Mouse (Mus musculus) left cerebral cortex, postnatal 36 days (tissue): ENCODE results near the gene Hspa1a. TPM values are rescaled to one million over a fixed set of nuclear protein-coding genes. Genes with fewer than 3 reads are reported as not detected.

ENCODE experiments used
- DNase-seq, 2 experiments: peaks; one replicate each; pipeline ENCODE4 v3.0.0; 2021 to 2022; ENCODE audit warnings: low spot score in 2 of 2, mixed read lengths in 1 of 2
- intact Hi-C: fragments of 180-260 bp; cut with DNase I; formaldehyde crosslinking; loops from one replicate; pipeline ENCODE4 v1.15.1; 2025
- total RNA-seq, 2 experiments: library from RNA; stranded (reverse); gene quantifications; 2 replicates each; pipeline ENCODE4 v1.2.3; 2021

Gene Hspa1a
- total RNA-seq, 2 experiments from 2014 or later = 11.9 to 13.7 TPM

- intact Hi-C loops = no loop called here
- DNase-seq = no peak
These were observed 43.1 kb downstream of the Hspa1a start for GRCm38 (mm10) chr17:34928841-34929240.

- DNase-seq = peak; percentile 32 to 39
- intact Hi-C loops = no loop called here
These were observed 44.5 kb downstream of the Hspa1a start for GRCm38 (mm10) chr17:34927306-34928019.

- no peak for DNase-seq
- intact Hi-C loops = no loop called here
These were observed 47.7 kb downstream of the Hspa1a start for GRCm38 (mm10) chr17:34924258-34924657.

- intact Hi-C loops = no loop called here
- no peak for DNase-seq
These were observed 49.0 kb downstream of the Hspa1a start for GRCm38 (mm10) chr17:34922939-34923338.

Other genes with a start within 250 kb of the Hspa1a start
- gene C4b, start 228.3 kb downstream of the Hspa1a start, total RNA-seq = 10 to 100 TPM in 1 of 2 experiments, 1 to 10 TPM in 1; 8.3 to 11.4 TPM
- not detected for gene Cyp21a1, start 167.6 kb downstream of the Hspa1a start, total RNA-seq
- 10 to 100 TPM; 50.2 to 58.6 TPM for gene Stk19, start 135.2 kb downstream of the Hspa1a start, total RNA-seq
- 10 to 100 TPM; 39.4 to 45.4 TPM for gene Dxo, start 135.1 kb downstream of the Hspa1a start, total RNA-seq
- gene Skiv2l, start 121.9 kb downstream of the Hspa1a start, total RNA-seq = 10 to 100 TPM; 58.5 to 72.2 TPM
- 10 to 100 TPM; 35.5 to 36.6 TPM for gene Nelfe, start 121.8 kb downstream of the Hspa1a start, total RNA-seq
- gene Cfb, start 109.6 kb downstream of the Hspa1a start, total RNA-seq = under 1 TPM in 1 of 2 experiments, not detected in 1; 0.63 TPM
- 1 to 10 TPM; 6.5 to 8.6 TPM for gene Zbtb12, start 92.7 kb downstream of the Hspa1a start, total RNA-seq
- gene Gm20547, start 90.1 kb downstream of the Hspa1a start, total RNA-seq = not detected
- gene C2, start 73.9 kb downstream of the Hspa1a start, total RNA-seq = 1 to 10 TPM; 2.4 to 2.5 TPM
- gene Ehmt2, start 73.7 kb downstream of the Hspa1a start, total RNA-seq = 100 to 1,000 TPM; 162 to 194 TPM
- under 1 TPM; 0.23 to 0.69 TPM for gene Slc44a4, start 57.7 kb downstream of the Hspa1a start, total RNA-seq
- gene Neu1, start 40.9 kb downstream of the Hspa1a start, total RNA-seq = 10 to 100 TPM; 43.8 to 47.2 TPM
- 10 to 100 TPM; 12.9 to 23.4 TPM for gene Hspa1b, start 12.9 kb downstream of the Hspa1a start, total RNA-seq
- gene Gm20481, start 2.2 kb downstream of the Hspa1a start, total RNA-seq = not detected
- under 1 TPM in 1 of 2 experiments, not detected in 1; 0.32 TPM for gene Hspa1l, start 547 bp upstream of the Hspa1a start, total RNA-seq
- 10 to 100 TPM; 19.4 to 19.8 TPM for gene Lsm2, start 9.7 kb upstream of the Hspa1a start, total RNA-seq
- gene Vars, start 28.8 kb upstream of the Hspa1a start, total RNA-seq = 10 to 100 TPM; 38.2 to 47.2 TPM
- gene Vwa7, start 44.4 kb upstream of the Hspa1a start, total RNA-seq = under 1 TPM; 0.48 to 0.57 TPM
- under 1 TPM in 1 of 2 experiments, not detected in 1; 0.79 TPM for gene Sapcd1, start 55.9 kb upstream of the Hspa1a start, total RNA-seq
- under 1 TPM in 1 of 2 experiments, not detected in 1; 0.66 TPM for gene Msh5, start 74.6 kb upstream of the Hspa1a start, total RNA-seq
- gene Clic1, start 77.8 kb upstream of the Hspa1a start, total RNA-seq = 1 to 10 TPM; 8.4 to 8.5 TPM
- 10 to 100 TPM; 13.9 to 14.0 TPM for gene Ddah2, start 86.9 kb upstream of the Hspa1a start, total RNA-seq
- not detected for gene Ly6g6c, start 93.2 kb upstream of the Hspa1a start, total RNA-seq
- not detected for gene Mpig6b, start 94.0 kb upstream of the Hspa1a start, total RNA-seq
- gene Ly6g6e, start 104.7 kb upstream of the Hspa1a start, total RNA-seq = 1 to 10 TPM; 3.8 to 3.9 TPM
- gene Ly6g6d, start 105.9 kb upstream of the Hspa1a start, total RNA-seq = 1 to 10 TPM in 1 of 2 experiments, under 1 TPM in 1; 0.63 to 1.5 TPM
- gene Ly6g6f, start 113.5 kb upstream of the Hspa1a start, total RNA-seq = not detected
- gene Abhd16a, start 117.1 kb upstream of the Hspa1a start, total RNA-seq = 100 to 1,000 TPM; 115 to 117 TPM
- gene Ly6g5c, start 136.1 kb upstream of the Hspa1a start, total RNA-seq = not detected
- gene Ly6g5b, start 143.3 kb upstream of the Hspa1a start, total RNA-seq = under 1 TPM in 1 of 2 experiments, not detected in 1; 0.45 TPM
- gene Gpank1, start 149.3 kb upstream of the Hspa1a start, total RNA-seq = 10 to 100 TPM; 15.5 to 19.0 TPM
- 100 to 1,000 TPM; 174 to 177 TPM for gene Csnk2b, start 149.9 kb upstream of the Hspa1a start, total RNA-seq
- gene D17H6S53E, start 154.2 kb upstream of the Hspa1a start, total RNA-seq = 10 to 100 TPM; 26.7 to 31.0 TPM
- not detected for gene Apom, start 159.9 kb upstream of the Hspa1a start, total RNA-seq
- gene Bag6, start 163.0 kb upstream of the Hspa1a start, total RNA-seq = 100 to 1,000 TPM; 302 to 324 TPM
- 100 to 1,000 TPM; 261 to 307 TPM for gene Prrc2a, start 192.7 kb upstream of the Hspa1a start, total RNA-seq
- 10 to 100 TPM in 1 of 2 experiments, 1 to 10 TPM in 1; 9.1 to 13.0 TPM for gene Aif1, start 203.9 kb upstream of the Hspa1a start, total RNA-seq
- gene Lst1, start 216.3 kb upstream of the Hspa1a start, total RNA-seq = 1 to 10 TPM; 8.6 to 9.9 TPM
- 1 to 10 TPM; 1.1 to 1.3 TPM for gene Ltb, start 222.3 kb upstream of the Hspa1a start, total RNA-seq
- under 1 TPM in 1 of 2 experiments, not detected in 1; 0.25 TPM for gene Tnf, start 229.9 kb upstream of the Hspa1a start, total RNA-seq
- gene Lta, start 233.2 kb upstream of the Hspa1a start, total RNA-seq = 1 to 10 TPM in 1 of 2 experiments, under 1 TPM in 1; 0.44 to 1.1 TPM
- not detected for gene Gm16181, start 248.7 kb upstream of the Hspa1a start, total RNA-seq